Mouse (Mus musculus) kidney, postnatal 0 days (tissue): ENCODE data around the gene Fsd1. TPM values are rescaled to one million over a fixed set of nuclear protein-coding genes. Genes with fewer than 3 reads are reported as not detected.

Experiments
- ATAC-seq: fragments of 200-750 bp; cut with Nextera tagmentation; replicated peaks from 2 replicates; pipeline ENCODE4 v1.8.0; 2017; ENCODE audit warnings: low read depth, moderate number of reproducible peaks, moderate TSS enrichment, moderate library complexity; ENCODE audit not compliant: low FRiP score
- DNase-seq: peaks from one replicate; pipeline ENCODE4 v3.0.0-alpha.2; 2016; ENCODE audit warnings: low spot score
- H3K27ac ChIP-seq: fragments of 300-500 bp; sonication (generic); 2 replicates; pipeline ENCODE4 v1.5.1; 2014; ENCODE audit warnings: mild to moderate bottlenecking
- H3K27me3 ChIP-seq: fragments of 300-500 bp; sonication (generic); 2 replicates; pipeline ENCODE4 v1.6.1; 2014; ENCODE audit warnings: low read length, mixed read lengths; ENCODE audit not compliant: insufficient read depth
- H3K36me3 ChIP-seq: fragments of 300-500 bp; sonication (generic); 2 replicates; pipeline ENCODE4 v1.6.1; 2014; ENCODE audit warnings: low read length, mixed read lengths; ENCODE audit not compliant: insufficient read depth
- H3K4me1 ChIP-seq: fragments of 300-500 bp; sonication (generic); replicated peaks from 2 replicates; pipeline ENCODE4 v1.6.1; 2014; ENCODE audit warnings: antibody characterized with exemption, low read length, mixed read lengths; ENCODE audit not compliant: insufficient read depth
- H3K4me2 ChIP-seq: fragments of 300-500 bp; sonication (generic); 2 replicates; pipeline ENCODE4 v1.6.1; 2014; ENCODE audit warnings: mild to moderate bottlenecking, low read length, moderate library complexity, mixed read lengths
- H3K4me3 ChIP-seq: fragments of 300-500 bp; sonication (generic); replicated peaks from 2 replicates; pipeline ENCODE4 v1.5.1; 2014; ENCODE audit warnings: low read depth, low read length
- H3K9ac ChIP-seq: fragments of 300-500 bp; sonication (generic); 2 replicates; pipeline ENCODE4 v1.6.1; 2014; ENCODE audit warnings: low read depth, low read length
- H3K9me3 ChIP-seq: fragments of 300-500 bp; sonication (generic); replicated peaks from 2 replicates; pipeline ENCODE4 v1.6.1; 2016; ENCODE audit warnings: low read length, inconsistent platforms, mixed read lengths
- CTCF ChIP-seq: IDR thresholded peaks from 2 replicates; pipeline ENCODE4 v1.5.1; 2016; ENCODE audit warnings: antibody characterized with exemption, low read depth, mild to moderate bottlenecking, moderate library complexity
- WGBS: fragments of 180-500 bp; shearing (Covaris S2); extraction: QIAGEN DNeasy Blood & Tissue Kit; methylation state at CpG from one replicate; pipeline ENCODE4 v1.1.7; 2014; 5-methylcytosine and 5-hydroxymethylcytosine counted together
- polyA plus RNA-seq: library from polyadenylated mRNA; unstranded; fragments of >200 nt; fragmentation: Nextera tagmentation; extraction: Ambion mirVana; gene quantifications from 2 replicates; pipeline ENCODE4 v1.2.1, GENCODE M21; 2015

The Fsd1 gene
- polyA plus RNA-seq, 1 experiment from 2014 or later = 6.7 TPM

GRCm38 (mm10) chr17:56021161-56021910 is 35.0 kb downstream of the Fsd1 start:
- WGBS = 84% methylated on average over 4 of the region's 4 CpGs

GRCm38 (mm10) chr17:56022131-56022988 is 36.1 kb downstream of the Fsd1 start:
- DNase-seq (no peak), ATAC-seq (no peak)
- 62% methylated on average over 2 of the region's 2 CpGs for WGBS
- Histone ChIP-seq H3K9me3 (no peaks in the 10 kb centered on the region), H3K27me3 (no peaks in the 10 kb centered on the region), H3K4me1 (peaks cover 5% of the 10 kb centered on the region; the same call in 1 of the 2 replicates), H3K4me2 (no peak overlapping the region), H3K4me3 (no peak overlapping the region), H3K9ac (no peak overlapping the region), H3K36me3 (peaks cover 28% of the 10 kb centered on the region), H3K27ac (0 out of 2 replicates have a peak overlapping the region, but pooled peaks have one; percentile 19)
- no peak for TF ChIP-seq CTCF

More at GRCm38 (mm10) chr17:56021161-56021910, 35.0 kb downstream of the Fsd1 start:
- Histone ChIP-seq H3K9ac (no peak overlapping the region), H3K4me1 (no peaks in the 10 kb centered on the region; the same call in 1 of the 2 replicates), H3K36me3 (peaks cover 38% of the 10 kb centered on the region), H3K9me3 (no peaks in the 10 kb centered on the region), H3K4me2 (no peak overlapping the region), H3K27ac (no peak overlapping the region), H3K27me3 (no peaks in the 10 kb centered on the region), H3K4me3 (no peak overlapping the region)
- ATAC-seq (no peak), DNase-seq (no peak)
- TF ChIP-seq CTCF = peak; percentile 7; the same call in 1 of the 2 replicates

- Histone ChIP-seq H3K27ac (no peak overlapping the region), H3K9ac (no peak overlapping the region), H3K4me1 (peaks cover 5% of the 10 kb centered on the region; the same call in 1 of the 2 replicates), H3K9me3 (no peaks in the 10 kb centered on the region), H3K27me3 (no peaks in the 10 kb centered on the region), H3K36me3 (peaks cover 23% of the 10 kb centered on the region), H3K4me3 (no peak overlapping the region), H3K4me2 (no peak overlapping the region)
- DNase-seq (no peak), ATAC-seq (no peak)
- no peak for TF ChIP-seq CTCF
- WGBS = 72% methylated on average over 4 of the region's 4 CpGs
These were observed 36.6 kb downstream of the Fsd1 start for GRCm38 (mm10) chr17:56022989-56023290.

- H3K4me2 ChIP-seq = no peak overlapping the region
- 72% methylated on average over 5 of the region's 5 CpGs for WGBS
- no peak for DNase-seq
- TF ChIP-seq CTCF = no peak
- no peak overlapping the region for H3K4me3 ChIP-seq
- H3K27ac ChIP-seq = peak overlapping the region; percentile 8; the same call in 1 of the 2 replicates
- H3K9ac ChIP-seq = no peak overlapping the region
- peaks cover 19% of the 10 kb centered on the region for H3K36me3 ChIP-seq
- no peaks in the 10 kb centered on the region for H3K9me3 ChIP-seq
- H3K27me3 ChIP-seq = no peaks in the 10 kb centered on the region
- peaks cover 5% of the 10 kb centered on the region; the same call in 1 of the 2 replicates for H3K4me1 ChIP-seq
- no peak for ATAC-seq
These were observed 37.1 kb downstream of the Fsd1 start for GRCm38 (mm10) chr17:56023386-56023785.

GRCm38 (mm10) chr17:56024476-56024875 is 38.2 kb downstream of the Fsd1 start:
- H3K4me2 ChIP-seq = no peak overlapping the region
- H3K36me3 ChIP-seq = 0 out of 2 replicates have a peak, but pooled peaks cover 9% of the 10 kb centered on the region
- H3K27ac ChIP-seq = no peak overlapping the region
- no peak for DNase-seq
- H3K4me1 ChIP-seq = peaks cover 5% of the 10 kb centered on the region; the same call in 1 of the 2 replicates
- H3K27me3 ChIP-seq = no peaks in the 10 kb centered on the region
- H3K9ac ChIP-seq = no peak overlapping the region
- WGBS = 64% methylated on average over 2 of the region's 2 CpGs
- H3K9me3 ChIP-seq = no peaks in the 10 kb centered on the region
- H3K4me3 ChIP-seq = no peak overlapping the region
- no peak for ATAC-seq
- TF ChIP-seq CTCF = no peak

GRCm38 (mm10) chr17:56024931-56025330 is 38.6 kb downstream of the Fsd1 start:
- Histone ChIP-seq H3K9ac (no peak overlapping the region), H3K36me3 (0 out of 2 replicates have a peak, but pooled peaks cover 9% of the 10 kb centered on the region), H3K4me2 (no peak overlapping the region), H3K27ac (no peak overlapping the region), H3K27me3 (no peaks in the 10 kb centered on the region), H3K4me3 (no peak overlapping the region), H3K9me3 (no peaks in the 10 kb centered on the region), H3K4me1 (peaks cover 5% of the 10 kb centered on the region; the same call in 1 of the 2 replicates)
- WGBS = 78% methylated on average over 5 of the region's 5 CpGs
- DNase-seq (no peak), ATAC-seq (no peak)
- TF ChIP-seq CTCF = no peak
